Mouse (Mus musculus) bone marrow, adult 2 months (tissue): ENCODE data around the gene Zfc3h1.

ENCODE experiments used
- CTCF ChIP-seq: fragments of 200-500 bp; IDR thresholded peaks from 2 replicates; pipeline ENCODE4 v1.5.1; 2011; ENCODE audit warnings: low read length, control low read depth; ENCODE audit not compliant: control insufficient read depth, insufficient read depth
- POLR2A ChIP-seq: fragments of 200-500 bp; IDR thresholded peaks from 2 replicates; pipeline ENCODE4 v1.6.1; 2011; ENCODE audit warnings: low read depth, mild to moderate bottlenecking, control low read depth, low read length, borderline replicate concordance; ENCODE audit not compliant: control insufficient read depth

DNA sequence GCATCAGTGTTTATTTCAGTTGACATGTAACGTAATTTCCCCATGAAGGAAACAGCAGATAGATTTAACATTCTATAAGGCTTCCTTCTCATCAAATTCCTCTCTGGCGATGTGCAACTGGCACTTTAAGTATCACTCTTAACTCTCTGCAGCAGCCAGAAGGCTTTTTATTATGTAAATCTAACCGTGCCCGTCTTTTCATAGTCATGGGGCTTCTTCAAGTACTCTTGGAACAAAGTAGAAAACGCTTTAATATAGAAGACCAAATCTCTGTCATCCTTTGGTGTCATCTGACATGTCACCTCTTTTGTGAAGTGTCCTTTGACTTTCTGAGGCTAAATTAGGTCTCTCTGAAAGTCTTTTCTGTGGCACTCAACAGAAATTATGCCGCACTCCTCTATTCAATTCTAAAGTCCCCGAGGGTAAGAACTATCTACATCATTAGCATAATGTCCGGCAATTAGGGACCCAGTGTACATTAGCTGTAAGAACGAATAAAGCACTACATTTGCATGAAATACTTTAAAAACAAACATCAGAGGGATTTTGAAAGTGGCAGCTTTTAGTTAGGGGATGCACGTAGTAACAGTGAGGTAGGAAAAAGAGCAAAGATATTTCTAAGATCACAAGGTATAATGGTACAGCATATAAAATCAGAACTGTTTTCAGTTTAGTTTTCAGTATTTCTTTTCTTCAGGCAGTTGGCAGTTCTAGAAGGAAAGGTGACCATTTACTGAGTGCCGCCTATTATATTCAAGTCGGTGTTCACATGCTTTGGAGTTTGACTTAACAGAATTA is 1.7 kb upstream of the Zfc3h1 start:
- TF ChIP-seq CTCF = no peak
- TF ChIP-seq POLR2A = no peak
